Comparison of ENCODE assay signal across 24 mouse cellular contexts in genomic region chr5:145102706-145103105, GRCm38 (mm10). TPM values are rescaled to one million over a fixed set of nuclear protein-coding genes. Genes with fewer than 3 reads are reported as not detected.
DNase-seq lines count a peak whose midpoint lies in the region; TF ChIP-seq lines count a peak whose summit lies in the region.
"Had no signal": no experiment of that assay in that cellular context is flagged by ENCODE, and none has a peak within 500 bp of the region (broad histone marks: within the 10 kb centered on the region; RNA-seq: fewer than 3 reads in every experiment).

No protein-coding gene starts in this region.

- no peak for TF ChIP-seq CTCF in heart, adult 2 months (IDR thresholded peaks at IDR 0.05)

- intact Hi-C loops in heart, adult 2 months (cut with DNase I) = no loop called here

- TF ChIP-seq EP300 in heart, adult 2 months (IDR thresholded peaks at IDR 0.05; ENCODE audit: insufficient read depth, low read depth, low read length) = no peak

- peaks cover 42% of the 10 kb centered on the region for H3K36me3 ChIP-seq in myocyte (ENCODE audit: control insufficient read depth, insufficient read depth)
- H3K36me3 ChIP-seq in heart, adult 2 months (ENCODE audit: control insufficient read depth, insufficient read depth, low read length) = no peaks in the 10 kb centered on the region

- peak; percentile 53 for DNase-seq in testis, postnatal 14 days (ENCODE audit: low spot score)
- DNase-seq in testis, postnatal 10 days (ENCODE audit: low spot score) = no peak
- peak; percentile 66 for DNase-seq in brain, adult 2 months (ENCODE audit: low read depth, low spot score)
- no peak for DNase-seq in heart, adult 2 months
- no peak for DNase-seq in layer of hippocampus, adult 18-20 months (ENCODE audit: low spot score in 2 of 2)
- no peak for DNase-seq in lung, postnatal 25 days (ENCODE audit: low spot score)
- DNase-seq: adrenal gland, adult 2 months; cerebellum, adult 9-10 months; heart, postnatal 10 days; kidney, adult 9 months; kidney, postnatal 25 days; lung, postnatal 36 days; right cerebral cortex, adult 18-20 months had no signal

- WGBS in heart, adult 2 months = 58% methylated on average over 4 of the region's 4 CpGs

- no peak overlapping the region for H3ac ChIP-seq in myocyte (ENCODE audit: control insufficient read depth, insufficient read length)

- H3K4me1 ChIP-seq in heart, adult 2 months (ENCODE audit: control insufficient read depth, insufficient read depth, low read length) = no peaks in the 10 kb centered on the region
- H3K4me1 ChIP-seq: forebrain, embryonic 13.5 days; neural tube, embryonic 13.5 days had no signal

- no peak overlapping the region for H3K9ac ChIP-seq in heart, adult 2 months (ENCODE audit: low read depth, low read length)
- H3K9ac ChIP-seq: forebrain, embryonic 13.5 days; neural tube, embryonic 13.5 days had no signal

- TF ChIP-seq POLR2A in myocyte (IDR thresholded peaks at IDR 0.05; ENCODE audit: insufficient read length, low read depth) = no peak
- no peak for TF ChIP-seq POLR2A in heart, adult 2 months (IDR thresholded peaks at IDR 0.05; ENCODE audit: insufficient read depth, low read depth, low read length)

- no peak overlapping the region for H3K27ac ChIP-seq in heart, adult 2 months
- H3K27ac ChIP-seq: forebrain, embryonic 13.5 days; neural tube, embryonic 13.5 days had no signal

- no peak overlapping the region for H3K4me3 ChIP-seq in myocyte
- no peak overlapping the region for H3K4me3 ChIP-seq in heart, adult 2 months
- H3K4me3 ChIP-seq: forebrain, embryonic 13.5 days; neural tube, embryonic 13.5 days had no signal

- H3K27me3 ChIP-seq in myocyte (ENCODE audit: control insufficient read depth, insufficient read depth, insufficient read length) = no peaks in the 10 kb centered on the region
- no peaks in the 10 kb centered on the region for H3K27me3 ChIP-seq in heart, adult 2 months (ENCODE audit: control insufficient read depth, insufficient read depth, low read length)
- H3K27me3 ChIP-seq: forebrain, embryonic 13.5 days; neural tube, embryonic 13.5 days had no signal

- H3K79me2 ChIP-seq in myocyte (ENCODE audit: control insufficient read depth, insufficient read depth) = no peaks in the 10 kb centered on the region
- H3K79me2 ChIP-seq in heart, adult 2 months (replicated peaks; ENCODE audit: control insufficient read depth, insufficient read depth, low read length) = no peaks in the 10 kb centered on the region

- peak overlapping the region; percentile 18 for H3K4me2 ChIP-seq in myocyte (ENCODE audit: low read depth)
- H3K4me2 ChIP-seq: forebrain, embryonic 13.5 days; heart, embryonic 11.5 days; midbrain, embryonic 11.5 days; neural tube, embryonic 13.5 days had no signal

TF ChIP-seq in myocyte, 11 proteins besides CTCF, POLR2A, EP300 and RAD21:
- TF ChIP-seq REST (IDR thresholded peaks at IDR 0.05; ENCODE audit: insufficient read depth, insufficient read length) (no peak), E2F4 (IDR thresholded peaks at IDR 0.05; ENCODE audit: insufficient read depth) (no peak), USF1 (IDR thresholded peaks at IDR 0.05; ENCODE audit: low read depth) (no peak), CEBPB (IDR thresholded peaks at IDR 0.05; ENCODE audit: insufficient read depth, poor library complexity, severe bottlenecking) (no peak), TCF12 (IDR thresholded peaks at IDR 0.05; ENCODE audit: insufficient read depth, poor library complexity, severe bottlenecking) (no peak), TCF3 (IDR thresholded peaks at IDR 0.05; ENCODE audit: insufficient read length, low read depth) (no peak), POLR2AphosphoS2 (IDR thresholded peaks at IDR 0.05; ENCODE audit: insufficient read length, low read depth) (no peak), MYOG (IDR thresholded peaks at IDR 0.05; ENCODE audit: control insufficient read depth in 1 of 3, insufficient read depth in 1 of 3, insufficient read length in 2 of 3, low read depth in 2 of 3) (no peak), SRF (IDR thresholded peaks at IDR 0.05; ENCODE audit: control insufficient read depth, insufficient read length, low read depth) (no peak), MYOD1 (IDR thresholded peaks at IDR 0.05; ENCODE audit: control insufficient read depth in 1 of 3, insufficient read length in 2 of 3, low read depth in 2 of 3) (no peak), MAX (IDR thresholded peaks at IDR 0.05; ENCODE audit: low read depth) (no peak)

RNA-seq across cellular contexts. Expression of gene Arpc1b, which starts 11.3 kb away (rescaled TPM):
- polyA plus RNA-seq in myocyte (2012; fragmentation: generic; extraction: Trizol) = 482 TPM
- 10 to 100 TPM; 60.8 to 75.0 TPM for total RNA-seq in heart, adult 2 months (2021)
- 133 and 137 TPM in 2 replicates for polyA plus RNA-seq in heart, adult 2 months (2012; rRNA removed)
- total RNA-seq in layer of hippocampus, adult 18-20 months (2021) = 10 to 100 TPM; 17.5 to 19.1 TPM

RNA-seq across cellular contexts. Expression of gene Kpna7, which starts 18.9 kb away (rescaled TPM):
- not detected for polyA plus RNA-seq in myocyte (2012; fragmentation: generic; extraction: Trizol)
- total RNA-seq in heart, adult 2 months (2021) = not detected
- not detected in 2 replicates for polyA plus RNA-seq in heart, adult 2 months (2012; rRNA removed)
- total RNA-seq in layer of hippocampus, adult 18-20 months (2021) = not detected
- total RNA-seq: adrenal gland, adult 2 months; common myeloid progenitor, adult 5-6 weeks; gastrocnemius, postnatal 4 days; heart, postnatal 10 days; monocyte, adult 5-6 weeks had no signal
- polyA plus RNA-seq: adrenal gland, adult 2 months; embryonic facial prominence, embryonic 11.5 days; forebrain, embryonic 13.5 days; heart, embryonic 11.5 days; hindbrain, embryonic 11.5 days; midbrain, embryonic 11.5 days; neural tube, embryonic 13.5 days; urinary bladder, adult 2 months had no signal

RNA-seq across cellular contexts. Expression of gene Arpc1a, which starts 19.1 kb away (rescaled TPM):
- 67.2 TPM for polyA plus RNA-seq in myocyte (2012; fragmentation: generic; extraction: Trizol)
- total RNA-seq in heart, adult 2 months (2021) = 10 to 100 TPM; 60.4 to 64.4 TPM
- 67.8 and 79.9 TPM in 2 replicates for polyA plus RNA-seq in heart, adult 2 months (2012; rRNA removed)
- 100 to 1,000 TPM; 254 to 263 TPM for total RNA-seq in layer of hippocampus, adult 18-20 months (2021)

RNA-seq across cellular contexts. Expression of gene Pdap1, which starts 37.3 kb away (rescaled TPM):
- polyA plus RNA-seq in myocyte (2012; fragmentation: generic; extraction: Trizol) = 98.9 TPM
- 10 to 100 TPM; 37.8 to 38.5 TPM for total RNA-seq in heart, adult 2 months (2021)
- polyA plus RNA-seq in heart, adult 2 months (2012; rRNA removed) = 16.1 and 19.5 TPM in 2 replicates
- 10 to 100 TPM; 88.5 to 94.7 TPM for total RNA-seq in layer of hippocampus, adult 18-20 months (2021)

RNA-seq across cellular contexts. Expression of gene Bud31, which starts 37.5 kb away (rescaled TPM):
- 130 TPM for polyA plus RNA-seq in myocyte (2012; fragmentation: generic; extraction: Trizol)
- total RNA-seq in heart, adult 2 months (2021) = 10 to 100 TPM; 56.5 to 66.5 TPM
- polyA plus RNA-seq in heart, adult 2 months (2012; rRNA removed) = 36.6 and 48.0 TPM in 2 replicates
- total RNA-seq in layer of hippocampus, adult 18-20 months (2021) = 10 to 100 TPM; 66.7 to 71.9 TPM

Comparison
In these comparisons a context has a peak if more than half of its experiments do, and no peak if none do; other contexts are left out.
1. DNase-seq: peak in testis, postnatal 14 days (single experiment) and brain, adult 2 months (single experiment); none in testis, postnatal 10 days (single experiment), heart, adult 2 months (0 of 2), layer of hippocampus, adult 18-20 months (0 of 2) and lung, postnatal 25 days (single experiment).